ENCODE assay signal across 21 mouse cellular contexts in genomic region chr13:33030281-33030680, GRCm38 (mm10). TPM values are rescaled to one million over a fixed set of nuclear protein-coding genes. Genes with fewer than 3 reads are reported as not detected.
"Had no signal": no experiment of that assay in that cellular context is flagged by ENCODE, and none has a peak within 500 bp of the region (broad histone marks: within the 10 kb centered on the region; RNA-seq: fewer than 3 reads in every experiment).

No protein-coding gene starts in this region.

- DNase-seq: kidney, postnatal 36 days; layer of hippocampus, adult 9-11 months; layer of hippocampus, postnatal 36 days; liver; liver, embryonic 13.5 days; liver, postnatal 0 days; lung, postnatal 14 days; right cerebral cortex, postnatal 14 days; thymus, postnatal 36 days had no signal

- H3K4me3 ChIP-seq: limb, embryonic 12.5 days; liver, embryonic 13.5 days; lung, embryonic 15.5 days; megakaryocyte, embryonic 14.5 days; midbrain, embryonic 12.5 days; neural tube, embryonic 13.5 days; stomach, embryonic 15.5 days had no signal

- H3K27me3 ChIP-seq: limb, embryonic 12.5 days; liver, embryonic 13.5 days; lung, embryonic 15.5 days; megakaryocyte, embryonic 14.5 days; midbrain, embryonic 12.5 days; neural tube, embryonic 13.5 days; stomach, embryonic 15.5 days had no signal

- H3K27ac ChIP-seq: kidney, postnatal 0 days; limb, embryonic 12.5 days; liver, embryonic 13.5 days; lung, embryonic 15.5 days; macrophage; midbrain, embryonic 12.5 days; neural tube, embryonic 13.5 days; stomach, embryonic 15.5 days had no signal

- H3K36me3 ChIP-seq: limb, embryonic 12.5 days; liver, embryonic 13.5 days; lung, embryonic 15.5 days; midbrain, embryonic 12.5 days; neural tube, embryonic 13.5 days; stomach, embryonic 15.5 days had no signal

- H3K4me1 ChIP-seq: limb, embryonic 12.5 days; liver, embryonic 13.5 days; midbrain, embryonic 12.5 days; neural tube, embryonic 13.5 days; stomach, embryonic 15.5 days had no signal

- H3K9me3 ChIP-seq: limb, embryonic 12.5 days; liver, embryonic 13.5 days; lung, embryonic 15.5 days; megakaryocyte, embryonic 14.5 days; midbrain, embryonic 12.5 days; neural tube, embryonic 13.5 days; stomach, embryonic 15.5 days had no signal

- H3K9ac ChIP-seq: limb, embryonic 12.5 days; liver, embryonic 13.5 days; liver, postnatal 0 days; lung, embryonic 15.5 days; midbrain, embryonic 12.5 days; neural tube, embryonic 13.5 days; stomach, embryonic 15.5 days had no signal

RNA-seq across cellular contexts. Expression of gene Serpinb9b, which starts 3.1 kb away (rescaled TPM):
- total RNA-seq: layer of hippocampus, adult 18-20 months; layer of hippocampus, postnatal 36 days; left cerebral cortex, adult 8-10 months; left cerebral cortex, postnatal 36 days had no signal
- polyA plus RNA-seq: limb, embryonic 12.5 days; liver, embryonic 13.5 days; stomach, embryonic 15.5 days had no signal

RNA-seq across cellular contexts. Expression of gene Serpinb1b, which starts 48.1 kb away (rescaled TPM):
- polyA plus RNA-seq: kidney, postnatal 0 days; liver, embryonic 13.5 days; liver, postnatal 0 days; lung, embryonic 15.5 days; testis, adult 2 months had no signal
